Mouse (Mus musculus): Measurements from ENCODE around the gene Fig4. TPM values are rescaled to one million over a fixed set of nuclear protein-coding genes. Genes with fewer than 3 reads are reported as not detected.

Gene Fig4
- polyA plus RNA-seq, 1 experiment, result 7.8 TPM

- H3ac ChIP-seq (ENCODE audit: control insufficient read depth, insufficient read length, low read depth), result no peak overlapping the region
- no peak for TF ChIP-seq MYOG (IDR thresholded peaks at IDR 0.05; ENCODE audit: control insufficient read depth, extremely low read depth, insufficient read length)
- TF ChIP-seq MYOD1 (IDR thresholded peaks at IDR 0.05; ENCODE audit: control insufficient read depth, insufficient read length, low read depth), result no peak
- TF ChIP-seq MAX (IDR thresholded peaks at IDR 0.05), result no peak
- TF ChIP-seq FOSL1 (IDR thresholded peaks at IDR 0.05; ENCODE audit: insufficient read depth, low read length, poor library complexity, severe bottlenecking), result no peak
- no peak for TF ChIP-seq CEBPB (IDR thresholded peaks at IDR 0.05; ENCODE audit: low read depth)
- no peak for TF ChIP-seq CTCF (IDR thresholded peaks at IDR 0.05; ENCODE audit: control insufficient read depth, insufficient read depth, insufficient read length)
- no peak for TF ChIP-seq USF1 (IDR thresholded peaks at IDR 0.05; ENCODE audit: low read depth)
These were observed 89.0 kb downstream of the Fig4 start for GRCm38 (mm10) chr10:41214083-41214482.

GRCm38 (mm10) chr10:41209538-41209937 lies 93.5 kb downstream of the Fig4 start:
- Histone ChIP-seq H3K79me3 (ENCODE audit: low read depth) (no peaks in the 10 kb centered on the region), H3K36me3 (ENCODE audit: control insufficient read depth, insufficient read depth) (no peaks in the 10 kb centered on the region), H3ac (ENCODE audit: control insufficient read depth, insufficient read length, low read depth) (no peak overlapping the region), H3K4me3 (ENCODE audit: insufficient read depth, poor library complexity, severe bottlenecking) (no peak overlapping the region), H3K79me2 (ENCODE audit: control insufficient read depth, insufficient read depth) (no peaks in the 10 kb centered on the region), H3K27me3 (ENCODE audit: control insufficient read depth, insufficient read depth, insufficient read length) (no peaks in the 10 kb centered on the region)
- TF ChIP-seq CTCF (IDR thresholded peaks at IDR 0.05; ENCODE audit: control insufficient read depth, insufficient read depth, insufficient read length) (no peak), CEBPB (IDR thresholded peaks at IDR 0.05; ENCODE audit: low read depth) (peak; percentile 44)

More at GRCm38 (mm10) chr10:41214083-41214482, 89.0 kb downstream of the Fig4 start:
- no peaks in the 10 kb centered on the region for H3K79me3 ChIP-seq (ENCODE audit: low read depth)
- H3K27me3 ChIP-seq (ENCODE audit: control insufficient read depth, insufficient read depth, insufficient read length), result no peaks in the 10 kb centered on the region
- no peaks in the 10 kb centered on the region for H3K36me3 ChIP-seq (ENCODE audit: control insufficient read depth, insufficient read depth)
- no peak overlapping the region for H3K4me3 ChIP-seq (ENCODE audit: insufficient read depth, poor library complexity, severe bottlenecking)
- no peaks in the 10 kb centered on the region for H3K79me2 ChIP-seq (ENCODE audit: control insufficient read depth, insufficient read depth)

- Histone ChIP-seq H3K79me3 (ENCODE audit: low read depth) (no peaks in the 10 kb centered on the region), H3K27me3 (ENCODE audit: control insufficient read depth, insufficient read depth, insufficient read length) (no peaks in the 10 kb centered on the region)
These were observed 94.1 kb downstream of the Fig4 start for GRCm38 (mm10) chr10:41208860-41209377.

GRCm38 (mm10) chr10:41205647-41206046 lies 97.4 kb downstream of the Fig4 start:
- no peak overlapping the region for H3ac ChIP-seq (ENCODE audit: control insufficient read depth, insufficient read length, low read depth)
- H3K27me3 ChIP-seq (ENCODE audit: control insufficient read depth, insufficient read depth, insufficient read length), result no peaks in the 10 kb centered on the region
- H3K79me3 ChIP-seq (ENCODE audit: low read depth), result no peaks in the 10 kb centered on the region
- H3K4me3 ChIP-seq (ENCODE audit: insufficient read depth, poor library complexity, severe bottlenecking), result no peak overlapping the region
- TF ChIP-seq CTCF (IDR thresholded peaks at IDR 0.05; ENCODE audit: control insufficient read depth, insufficient read depth, insufficient read length), result no peak
- no peak for TF ChIP-seq MAX (IDR thresholded peaks at IDR 0.05)
- no peak for TF ChIP-seq CEBPB (IDR thresholded peaks at IDR 0.05; ENCODE audit: low read depth)
- TF ChIP-seq MYOD1 (IDR thresholded peaks at IDR 0.05; ENCODE audit: control insufficient read depth, insufficient read length, low read depth), result no peak
- no peak for TF ChIP-seq MYOG (IDR thresholded peaks at IDR 0.05; ENCODE audit: control insufficient read depth, extremely low read depth, insufficient read length)
- no peak for TF ChIP-seq USF1 (IDR thresholded peaks at IDR 0.05; ENCODE audit: low read depth)
- no peak for TF ChIP-seq FOSL1 (IDR thresholded peaks at IDR 0.05; ENCODE audit: insufficient read depth, low read length, poor library complexity, severe bottlenecking)
- H3K79me2 ChIP-seq (ENCODE audit: control insufficient read depth, insufficient read depth), result no peaks in the 10 kb centered on the region
- no peaks in the 10 kb centered on the region for H3K36me3 ChIP-seq (ENCODE audit: control insufficient read depth, insufficient read depth)

More at GRCm38 (mm10) chr10:41208860-41209377, 94.1 kb downstream of the Fig4 start:
- no peak overlapping the region for H3K4me3 ChIP-seq (ENCODE audit: insufficient read depth, poor library complexity, severe bottlenecking)
- no peaks in the 10 kb centered on the region for H3K79me2 ChIP-seq (ENCODE audit: control insufficient read depth, insufficient read depth)
- H3K36me3 ChIP-seq (ENCODE audit: control insufficient read depth, insufficient read depth), result no peaks in the 10 kb centered on the region
- TF ChIP-seq CEBPB (IDR thresholded peaks at IDR 0.05; ENCODE audit: low read depth) (no peak), MYOG (IDR thresholded peaks at IDR 0.05; ENCODE audit: control insufficient read depth, extremely low read depth, insufficient read length) (no peak), USF1 (IDR thresholded peaks at IDR 0.05; ENCODE audit: low read depth) (no peak), CTCF (IDR thresholded peaks at IDR 0.05; ENCODE audit: control insufficient read depth, insufficient read depth, insufficient read length) (no peak), MYOD1 (IDR thresholded peaks at IDR 0.05; ENCODE audit: control insufficient read depth, insufficient read length, low read depth) (no peak), FOSL1 (IDR thresholded peaks at IDR 0.05; ENCODE audit: insufficient read depth, low read length, poor library complexity, severe bottlenecking) (no peak), MAX (IDR thresholded peaks at IDR 0.05) (no peak)
- no peak overlapping the region for H3ac ChIP-seq (ENCODE audit: control insufficient read depth, insufficient read length, low read depth)

GRCm38 (mm10) chr10:41204637-41205315 lies 98.3 kb downstream of the Fig4 start:
- Histone ChIP-seq H3K27me3 (ENCODE audit: control insufficient read depth, insufficient read depth, insufficient read length) (no peaks in the 10 kb centered on the region), H3ac (ENCODE audit: control insufficient read depth, insufficient read length, low read depth) (no peak overlapping the region), H3K4me3 (ENCODE audit: insufficient read depth, poor library complexity, severe bottlenecking) (no peak overlapping the region), H3K79me3 (ENCODE audit: low read depth) (no peaks in the 10 kb centered on the region), H3K79me2 (ENCODE audit: control insufficient read depth, insufficient read depth) (no peaks in the 10 kb centered on the region), H3K36me3 (ENCODE audit: control insufficient read depth, insufficient read depth) (no peaks in the 10 kb centered on the region)
- TF ChIP-seq MAX (IDR thresholded peaks at IDR 0.05) (no peak), MYOD1 (IDR thresholded peaks at IDR 0.05; ENCODE audit: control insufficient read depth, insufficient read length, low read depth) (no peak), CTCF (IDR thresholded peaks at IDR 0.05; ENCODE audit: control insufficient read depth, insufficient read depth, insufficient read length) (no peak), FOSL1 (IDR thresholded peaks at IDR 0.05; ENCODE audit: insufficient read depth, low read length, poor library complexity, severe bottlenecking) (no peak), USF1 (IDR thresholded peaks at IDR 0.05; ENCODE audit: low read depth) (no peak), MYOG (IDR thresholded peaks at IDR 0.05; ENCODE audit: control insufficient read depth, extremely low read depth, insufficient read length) (no peak), CEBPB (IDR thresholded peaks at IDR 0.05; ENCODE audit: low read depth) (no peak)

Data from C2C12 (cell line).